Mouse (Mus musculus) urinary bladder, adult 2 months (tissue): Measurements from ENCODE around the gene Slc44a3. TPM values are rescaled to one million over a fixed set of nuclear protein-coding genes. Genes with fewer than 3 reads are reported as not detected.

Experiments
- DNase-seq: peaks from one replicate; pipeline ENCODE4 v3.0.0; 2022; ENCODE audit warnings: low spot score
- polyA plus RNA-seq: library from polyadenylated mRNA; depleted of rRNA; stranded (reverse); fragments of >200 nt; gene quantifications from 2 replicates; pipeline ENCODE4 v1.2.3, GENCODE M21; 2012; rRNA removed

Slc44a3 gene
- polyA plus RNA-seq, 1 experiment: 15.7 TPM

- peak; percentile 52 for DNase-seq
These were observed 104.7 kb downstream of the Slc44a3 start for GRCm38 (mm10) chr3:121427520-121427908.

DNA sequence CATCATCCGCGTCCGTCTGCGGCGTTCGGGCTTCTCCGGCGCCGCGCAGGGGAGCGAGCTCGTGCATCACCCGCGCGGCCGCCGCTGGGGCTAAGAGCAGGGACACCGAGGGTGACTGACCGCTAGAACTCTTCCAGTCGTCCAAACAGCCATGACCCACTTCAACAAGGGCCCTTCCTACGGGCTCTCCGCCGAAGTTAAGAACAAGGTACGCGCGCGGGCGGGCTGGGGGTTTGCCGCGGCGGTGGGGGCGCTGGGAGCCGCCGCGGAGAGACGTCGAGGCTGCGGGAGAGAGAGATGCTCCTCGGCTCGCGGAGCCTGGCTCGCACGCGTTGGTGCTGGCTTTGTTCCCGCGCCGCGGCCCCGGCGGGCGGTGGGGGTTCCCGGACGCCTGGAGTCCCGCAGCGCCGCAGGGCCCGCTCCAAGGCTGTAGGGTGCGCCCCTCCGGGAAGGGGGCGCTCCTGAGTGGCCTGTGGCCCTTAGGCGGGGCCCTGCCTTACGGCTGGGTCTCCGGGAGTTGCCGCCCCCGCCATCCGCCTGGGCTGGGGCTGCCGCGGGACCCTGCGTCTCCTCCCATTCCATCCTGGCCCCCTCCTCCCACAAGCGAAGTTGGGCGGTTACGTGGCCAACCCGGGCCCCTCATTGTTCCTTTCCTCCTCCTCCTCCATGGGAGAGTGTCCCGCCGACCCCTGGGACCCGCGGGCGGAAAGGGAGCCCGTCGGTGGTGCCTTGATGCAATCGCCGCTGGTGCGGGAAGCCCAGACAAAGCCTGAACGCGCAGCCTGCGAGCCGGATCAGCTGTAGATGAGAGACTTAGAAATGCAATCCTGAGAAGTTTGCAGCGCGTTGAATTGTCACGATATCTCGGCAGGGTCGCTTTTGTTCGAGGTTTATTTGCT is 105.3 kb downstream of the Slc44a3 start:
- peak; percentile 77 for DNase-seq

DNA sequence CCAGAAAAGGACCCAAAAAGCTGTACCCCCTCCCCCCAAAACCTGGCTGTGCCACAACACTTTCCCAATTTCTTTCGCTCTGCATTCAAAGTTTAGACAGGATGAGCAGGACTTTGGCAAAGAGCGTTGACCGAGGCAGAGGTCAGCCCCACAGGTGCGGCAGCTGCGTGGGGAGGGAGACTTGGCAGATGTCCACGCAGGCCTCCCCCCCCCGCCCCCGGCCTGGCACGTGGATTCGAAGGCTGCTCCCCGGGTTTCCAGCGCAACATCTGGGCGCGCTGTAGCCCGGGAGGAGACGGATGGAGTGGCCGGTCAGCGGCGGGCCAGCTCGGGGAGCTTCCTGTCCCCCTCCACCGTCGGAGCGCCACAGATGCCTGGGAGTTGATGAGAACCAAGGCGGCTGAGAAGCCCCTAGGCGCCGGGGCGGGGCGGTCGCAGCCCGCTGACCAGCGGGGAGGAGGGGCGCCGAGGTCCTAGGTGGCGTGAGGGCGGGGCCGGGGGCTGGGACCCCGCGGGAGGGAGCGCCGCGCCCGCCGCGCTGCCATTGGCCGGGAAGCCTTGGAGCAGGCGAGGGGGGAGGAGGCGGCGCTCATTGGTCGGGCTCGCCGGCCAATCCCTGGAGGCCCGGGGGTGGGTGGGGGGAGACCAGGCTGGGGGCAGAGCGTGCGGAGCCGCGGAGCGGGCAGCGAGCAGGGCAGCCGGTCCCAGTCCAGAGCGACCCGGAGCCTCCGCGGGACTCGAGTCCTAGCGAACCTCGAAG is 106.2 kb downstream of the Slc44a3 start, which contains the start of gene Cnn3:
Gene Cnn3, plus strand, starts transcription at position 637 of the 760 bp plus-strand sequence.
- DNase-seq: peak; percentile 88

- no peak for DNase-seq
These were observed 109.8 kb downstream of the Slc44a3 start for GRCm38 (mm10) chr3:121422405-121422804.

DNA sequence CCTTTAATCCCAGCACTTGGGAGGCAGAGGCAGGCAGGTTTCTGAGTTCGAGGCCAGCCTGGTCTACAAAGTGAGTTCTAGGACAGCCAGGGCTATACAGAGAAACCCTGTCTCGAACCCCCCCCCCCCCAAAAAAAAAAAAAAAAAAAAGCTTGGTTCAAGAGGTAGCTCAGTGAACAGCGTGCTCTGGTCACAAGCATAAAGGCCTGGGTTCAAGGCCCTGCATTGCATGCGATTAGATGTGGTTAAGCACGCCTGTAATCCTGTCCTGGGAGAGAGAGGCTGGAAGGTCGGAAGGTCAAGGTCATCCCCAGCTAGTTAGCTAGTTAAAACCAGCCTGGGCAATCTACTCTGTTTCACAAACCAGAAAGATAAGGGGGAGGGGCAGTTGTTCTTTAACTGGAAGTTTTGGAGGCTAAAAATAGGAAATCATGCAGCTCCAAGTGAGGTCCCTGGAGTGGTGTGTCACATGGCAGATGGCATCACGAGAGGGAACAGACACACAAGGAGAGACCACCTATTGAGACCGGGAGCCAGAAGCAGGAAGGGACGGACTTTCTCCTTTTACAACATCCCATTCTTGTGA is 113.3 kb downstream of the Slc44a3 start:
- no peak for DNase-seq

- no peak for DNase-seq
These were observed 114.0 kb downstream of the Slc44a3 start for GRCm38 (mm10) chr3:121418251-121418601.

- no peak for DNase-seq
These were observed 114.6 kb downstream of the Slc44a3 start for GRCm38 (mm10) chr3:121417379-121418250.

DNA sequence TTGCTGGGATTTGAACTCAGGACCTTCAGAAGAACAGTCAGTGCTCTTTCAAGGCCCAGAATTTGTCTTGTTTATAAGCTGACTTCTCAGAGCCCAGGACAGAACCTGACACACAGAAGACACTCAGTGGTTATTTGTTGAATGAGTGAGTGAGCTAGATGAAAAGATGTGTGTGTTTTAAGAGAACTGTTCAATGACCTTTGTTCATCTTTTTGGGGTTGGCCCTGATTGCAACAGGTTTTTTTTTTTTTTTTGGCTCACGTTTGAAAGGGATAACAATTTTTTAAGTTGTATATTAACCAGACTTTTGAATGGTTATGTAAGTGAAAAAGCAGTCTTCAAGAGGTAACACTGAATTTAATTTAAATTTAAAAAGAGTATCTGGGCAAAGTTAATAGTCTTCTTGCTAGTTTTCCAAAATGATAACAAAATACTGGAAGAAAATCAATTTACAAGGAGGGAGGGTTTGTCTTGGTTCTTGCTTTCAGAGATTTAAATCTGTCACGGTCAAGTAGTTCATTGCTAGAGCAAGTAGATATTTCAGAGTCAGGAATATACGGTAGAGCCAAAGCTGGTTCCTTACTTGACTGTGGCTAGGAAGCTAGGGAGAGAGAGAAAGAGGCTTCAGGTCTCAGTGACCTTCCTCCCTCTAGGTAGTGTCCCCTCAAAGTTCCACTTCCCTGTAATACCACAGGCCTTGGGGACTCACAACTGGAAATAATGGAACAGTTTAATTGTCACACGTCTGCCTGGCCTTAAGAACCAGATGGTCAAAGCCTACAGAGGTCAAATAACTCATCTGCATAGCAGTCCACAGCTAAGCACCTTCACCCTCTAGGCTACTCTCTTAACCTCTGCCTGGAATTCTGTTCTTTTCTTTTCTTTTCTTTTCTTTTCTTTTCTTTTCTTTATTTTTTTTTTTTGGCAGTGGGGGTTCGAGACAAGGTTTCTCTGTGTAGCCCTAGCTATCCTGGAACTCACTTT is 115.7 kb downstream of the Slc44a3 start:
- no peak for DNase-seq

DNA sequence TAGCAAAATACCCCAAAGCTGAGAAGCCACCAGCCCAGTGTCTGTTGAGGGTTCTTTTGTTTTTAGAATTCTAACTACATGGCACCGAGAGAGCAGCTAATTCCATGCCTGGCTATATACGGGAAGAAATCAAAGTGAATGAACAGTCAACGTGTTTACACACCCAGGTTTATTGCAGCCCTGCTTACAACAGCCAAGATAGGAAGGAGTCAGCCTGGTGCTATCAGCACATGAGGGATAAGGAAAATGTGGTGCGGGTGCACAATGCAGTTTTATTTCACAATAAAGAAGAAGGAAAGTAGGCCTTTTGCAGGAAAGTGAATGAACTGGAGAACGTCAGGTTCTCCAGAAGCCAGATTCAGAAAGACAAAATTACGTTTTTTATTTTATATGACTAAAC is 120.8 kb downstream of the Slc44a3 start:
- DNase-seq: no peak

Other genes starting within 250 kb of the Slc44a3 start
- gene Tmem56, start 249.3 kb downstream of the Slc44a3 start, polyA plus RNA-seq: 6.8 and 8.6 TPM in 2 replicates
- 25.0 TPM in 2 replicates for gene Alg14, start 240.6 kb downstream of the Slc44a3 start, polyA plus RNA-seq
- 427 and 481 TPM in 2 replicates for gene Cnn3, start 105.9 kb downstream of the Slc44a3 start, polyA plus RNA-seq
- gene 4930432M17Rik, start 138.4 kb upstream of the Slc44a3 start, polyA plus RNA-seq: not detected in 2 replicates
- gene F3, start 191.1 kb upstream of the Slc44a3 start, polyA plus RNA-seq: 71.6 and 95.8 TPM in 2 replicates